Mouse (Mus musculus) mouse trophoblast stem cell (cell line): ENCODE results near the gene Afdn.
"Not testable (repeated sequence)": the region's sequence is repeated elsewhere in the genome, so short reads cannot be mapped to it uniquely, and the experiment has no call there.

Experiments used
- in situ Hi-C, 2 experiments: fragments of 300-500 bp; cut with MseI, MboI; formaldehyde crosslinking; loops; 2 replicates in 1 of 2; 3 replicates in 1 of 2; pipeline ENCODE4 v1.15.1; 2025

The Afdn gene

GRCm38 (mm10) chr17:13948073-13948472 is 187.7 kb downstream of the Afdn start, which contains the start of gene Gm7168:
TSS of gene Gm7168 (plus strand) at chr17:13948373.
- in situ Hi-C loops: not testable (repeated sequence)

- in situ Hi-C loops: not testable (repeated sequence)
Observed at GRCm38 (mm10) chr17:13951570-13951969, 191.2 kb downstream of the Afdn start.
